Mouse (Mus musculus) heart, postnatal 0 days (tissue): Measurements from ENCODE around the gene Olfr523. TPM values are rescaled to one million over a fixed set of nuclear protein-coding genes. Genes with fewer than 3 reads are reported as not detected.
"Not testable (repeated sequence)": the region's sequence is repeated elsewhere in the genome, so short reads cannot be mapped to it uniquely, and the experiment has no call there.

Experiments
- ATAC-seq: fragments of 200-750 bp; cut with Nextera tagmentation; 2 replicates; pipeline ENCODE4 v1.8.0; 2017; ENCODE audit warnings: low read depth, moderate number of reproducible peaks, moderate library complexity; ENCODE audit not compliant: insufficient read depth
- DNase-seq: peaks from one replicate; pipeline ENCODE4 v3.0.0-alpha.2; 2016; ENCODE audit warnings: low spot score
- H3K27ac ChIP-seq: fragments of 300-500 bp; sonication (generic); 2 replicates; pipeline ENCODE4 v1.5.1; 2014; ENCODE audit warnings: low read depth, mild to moderate bottlenecking
- H3K27me3 ChIP-seq: fragments of 300-500 bp; sonication (generic); 2 replicates; pipeline ENCODE4 v1.6.1; 2014; ENCODE audit warnings: low read length, mixed read lengths; ENCODE audit not compliant: control insufficient read depth, insufficient read depth
- H3K36me3 ChIP-seq: fragments of 300-500 bp; sonication (generic); replicated peaks from 2 replicates; pipeline ENCODE4 v1.6.1; 2014; ENCODE audit warnings: low read length, mixed read lengths; ENCODE audit not compliant: control insufficient read depth, insufficient read depth
- H3K4me1 ChIP-seq: fragments of 300-500 bp; sonication (generic); 2 replicates; pipeline ENCODE4 v1.6.1; 2014; ENCODE audit warnings: antibody characterized with exemption; ENCODE audit not compliant: control insufficient read depth, insufficient read depth
- H3K4me2 ChIP-seq: fragments of 300-500 bp; sonication (generic); 2 replicates; pipeline ENCODE4 v1.6.1; 2014; ENCODE audit warnings: low read depth, mild to moderate bottlenecking, low read length, moderate library complexity
- H3K4me3 ChIP-seq: fragments of 300-500 bp; sonication (generic); 2 replicates; pipeline ENCODE4 v1.5.1; 2014; ENCODE audit warnings: low read depth, low read length
- H3K9ac ChIP-seq: fragments of 300-500 bp; sonication (generic); replicated peaks from 2 replicates; pipeline ENCODE4 v1.6.1; 2014; ENCODE audit warnings: low read depth, low read length, mixed read lengths
- H3K9me3 ChIP-seq: fragments of 300-500 bp; sonication (generic); replicated peaks from 2 replicates; pipeline ENCODE4 v1.6.1; 2016; ENCODE audit warnings: low read length; ENCODE audit not compliant: control insufficient read depth
- CTCF ChIP-seq: IDR thresholded peaks from 2 replicates; pipeline ENCODE4 v1.5.1; 2016; ENCODE audit warnings: antibody characterized with exemption, control low read depth, low read depth
- EP300 ChIP-seq: IDR thresholded peaks from 2 replicates; pipeline ENCODE4 v1.6.1; 2016; ENCODE audit warnings: antibody characterized with exemption, low read depth
- WGBS: fragments of 180-500 bp; shearing (Covaris S2); extraction: QIAGEN DNeasy Blood & Tissue Kit; methylation state at CpG from one replicate; pipeline ENCODE4 v1.1.7; 2014; 5-methylcytosine and 5-hydroxymethylcytosine counted together
- polyA plus RNA-seq: library from polyadenylated mRNA; unstranded; fragments of >200 nt; fragmentation: Nextera tagmentation; extraction: Ambion mirVana; gene quantifications from 2 replicates; pipeline ENCODE4 v1.2.1, GENCODE M21; 2015
- total RNA-seq: library from RNA; depleted of rRNA; stranded (reverse); fragments of >200 nt; gene quantifications from 2 replicates; pipeline ENCODE4 v1.2.3, GENCODE M21; 2014; ENCODE audit warnings: low replicate concordance

Gene Olfr523
- total and polyA plus RNA-seq, 2 experiments from 2014 or later, result not detected

GRCm38 (mm10) chr7:140127911-140128310 lies 45.1 kb upstream of the Olfr523 start:
- no peak overlapping the region for H3K4me3 ChIP-seq
- TF ChIP-seq CTCF (no peak), EP300 (no peak)
- no peaks in the 10 kb centered on the region for H3K9me3 ChIP-seq
- H3K4me2 ChIP-seq, result no peak overlapping the region
- H3K4me1 ChIP-seq, result peaks cover 6% of the 10 kb centered on the region; the same call in 1 of the 2 replicates
- no peak for DNase-seq
- 80% methylated on average over 2 of the region's 2 CpGs for WGBS
- no peak overlapping the region for H3K27ac ChIP-seq
- H3K9ac ChIP-seq, result no peak overlapping the region
- H3K36me3 ChIP-seq, result peaks cover 11% of the 10 kb centered on the region
- no peaks in the 10 kb centered on the region for H3K27me3 ChIP-seq
- no peak for ATAC-seq

- not testable (repeated sequence) for H3K4me3 ChIP-seq, H3K4me2 ChIP-seq, H3K9ac ChIP-seq, DNase-seq, H3K4me1 ChIP-seq, H3K9me3 ChIP-seq, H3K27me3 ChIP-seq, ATAC-seq, H3K27ac ChIP-seq
- H3K36me3 ChIP-seq, result peaks cover 11% of the 10 kb centered on the region
- WGBS, result 83% methylated on average over 6 of the region's 7 CpGs
Observed at GRCm38 (mm10) chr7:140132184-140132583, 40.8 kb upstream of the Olfr523 start.

- H3K9ac ChIP-seq, DNase-seq, H3K27ac ChIP-seq, H3K9me3 ChIP-seq, ATAC-seq, H3K4me2 ChIP-seq, H3K27me3 ChIP-seq, H3K4me3 ChIP-seq, H3K4me1 ChIP-seq: not testable (repeated sequence)
- WGBS, result 87% methylated on average over 5 of the region's 7 CpGs
- H3K36me3 ChIP-seq, result peaks cover 11% of the 10 kb centered on the region
Observed at GRCm38 (mm10) chr7:140134033-140134432, 39.0 kb upstream of the Olfr523 start.

- Histone ChIP-seq H3K27me3 (no peaks in the 10 kb centered on the region), H3K4me1 (peaks cover 7% of the 10 kb centered on the region), H3K27ac (no peak overlapping the region), H3K4me2 (no peak overlapping the region), H3K4me3 (no peak overlapping the region), H3K9ac (no peak overlapping the region), H3K9me3 (no peaks in the 10 kb centered on the region), H3K36me3 (peaks cover 4% of the 10 kb centered on the region)
- TF ChIP-seq CTCF (no peak), EP300 (no peak)
- ATAC-seq (no peak), DNase-seq (no peak)
- 83% methylated on average over 5 of the region's 5 CpGs for WGBS
Observed at GRCm38 (mm10) chr7:140135106-140135770, 37.8 kb upstream of the Olfr523 start.

- H3K9ac ChIP-seq, result peak within 1 kb of the TSS; percentile 72
- H3K4me3 ChIP-seq, result peak within 1 kb of the TSS; percentile 83
- H3K4me1 ChIP-seq, result peaks cover 7% of the 10 kb centered on the region
- no peaks in the 10 kb centered on the region for H3K27me3 ChIP-seq
- H3K9me3 ChIP-seq, result no peaks in the 10 kb centered on the region
- WGBS, result 2% methylated on average over 39 of the region's 39 CpGs
- ATAC-seq (peak; percentile 98), DNase-seq (peak; percentile 89)
- H3K27ac ChIP-seq, result peak within 1 kb of the TSS; percentile 84
- no peaks in the 10 kb centered on the region for H3K36me3 ChIP-seq
- peak within 1 kb of the TSS; percentile 95 for H3K4me2 ChIP-seq
- TF ChIP-seq CTCF, result no peak
- peak; percentile 45; the same call in 1 of the 2 replicates for TF ChIP-seq EP300
Observed at GRCm38 (mm10) chr7:140137135-140138020, 35.6 kb upstream of the Olfr523 start, which contains the start of gene Mtg1. TSS of gene Mtg1 (plus strand) at chr7:140137564.
